Mouse (Mus musculus) small intestine, adult 2 months (tissue): ENCODE results near the gene Asap2. TPM values are rescaled to one million over a fixed set of nuclear protein-coding genes. Genes with fewer than 3 reads are reported as not detected.
A peak's percentile ranks its signal among the peaks of the same experiment; 100 is the strongest.

Source experiments
- H3K27ac ChIP-seq: fragments of 200-500 bp; 2 replicates; pipeline ENCODE4 v1.5.1; 2012; ENCODE audit warnings: low read depth, low read length, control low read depth, inconsistent platforms; ENCODE audit not compliant: insufficient read depth
- H3K27me3 ChIP-seq: fragments of 200-500 bp; 2 replicates; pipeline ENCODE4 v1.6.1; 2012; ENCODE audit warnings: mild to moderate bottlenecking, moderate library complexity, low read length, inconsistent platforms; ENCODE audit not compliant: control insufficient read depth, insufficient read depth
- H3K36me3 ChIP-seq: fragments of 200-500 bp; 2 replicates; pipeline ENCODE4 v1.6.1; 2012; ENCODE audit warnings: mild to moderate bottlenecking, low read length, control low read depth, inconsistent platforms; ENCODE audit not compliant: control insufficient read depth, insufficient read depth
- H3K4me1 ChIP-seq: fragments of 200-500 bp; 2 replicates; pipeline ENCODE4 v1.6.1; 2012; ENCODE audit warnings: low read length, inconsistent platforms, mixed read lengths; ENCODE audit not compliant: control insufficient read depth, insufficient read depth, insufficient read length
- H3K4me3 ChIP-seq: fragments of 200-500 bp; 2 replicates; pipeline ENCODE4 v1.5.1; 2012; ENCODE audit warnings: low read depth, mild to moderate bottlenecking, control low read depth, inconsistent platforms, low read length, moderate library complexity
- CTCF ChIP-seq: fragments of 200-500 bp; IDR thresholded peaks from 2 replicates; pipeline ENCODE4 v1.5.1; 2012; ENCODE audit warnings: low read depth, mild to moderate bottlenecking, control low read depth, inconsistent platforms, low read length, moderate library complexity, mixed read lengths; ENCODE audit not compliant: insufficient replicate concordance, insufficient read length; ENCODE audit errors: extremely low read depth
- POLR2A ChIP-seq: fragments of 200-500 bp; IDR thresholded peaks from 2 replicates; pipeline ENCODE4 v1.6.1; 2012; ENCODE audit warnings: low read depth, mild to moderate bottlenecking, control low read depth, inconsistent platforms, low read length, moderate library complexity
- WGBS: fragments of 180-500 bp; shearing (Covaris S2); methylation state at CpG from one replicate; pipeline ENCODE4 v1.1.7; 2018; 5-methylcytosine and 5-hydroxymethylcytosine counted together
- polyA plus RNA-seq: library from polyadenylated mRNA; depleted of rRNA; stranded (reverse); fragments of >200 nt; gene quantifications from 2 replicates; pipeline ENCODE4 v1.2.3, GENCODE M21; 2012

Asap2 gene
- polyA plus RNA-seq, 1 experiment = 25.3 TPM

GRCm38 (mm10) chr12:21286712-21287650, 296.7 kb downstream of the Asap2 start:
- Histone ChIP-seq H3K27ac (peak overlapping the region; percentile 68), H3K27me3 (no peaks in the 10 kb centered on the region), H3K4me3 (peak overlapping the region; percentile 85), H3K4me1 (peaks cover 4% of the 10 kb centered on the region; the same call in 1 of the 2 replicates), H3K36me3 (peaks cover 5% of the 10 kb centered on the region)
- 15% methylated on average over 18 of the region's 18 CpGs for WGBS
- no peak for TF ChIP-seq POLR2A
- TF ChIP-seq CTCF = no peak

- no peak for TF ChIP-seq CTCF
- no peak for TF ChIP-seq POLR2A
- no peak overlapping the region for H3K4me3 ChIP-seq
- H3K27ac ChIP-seq = no peak overlapping the region
- peaks cover 4% of the 10 kb centered on the region; the same call in 1 of the 2 replicates for H3K4me1 ChIP-seq
- H3K27me3 ChIP-seq = no peaks in the 10 kb centered on the region
- WGBS = 83% methylated on average over 3 of the region's 3 CpGs
- peaks cover 21% of the 10 kb centered on the region for H3K36me3 ChIP-seq
Measured at GRCm38 (mm10) chr12:21288716-21289395, 298.6 kb downstream of the Asap2 start.

- peaks cover 4% of the 10 kb centered on the region; the same call in 1 of the 2 replicates for H3K4me1 ChIP-seq
- TF ChIP-seq POLR2A (no peak), CTCF (no peak)
- no peak overlapping the region for H3K27ac ChIP-seq
- WGBS = 62% methylated on average over 6 of the region's 6 CpGs
- peaks cover 27% of the 10 kb centered on the region for H3K36me3 ChIP-seq
- no peak overlapping the region for H3K4me3 ChIP-seq
- no peaks in the 10 kb centered on the region for H3K27me3 ChIP-seq
Measured at GRCm38 (mm10) chr12:21289651-21290050, 299.4 kb downstream of the Asap2 start.

- no peaks in the 10 kb centered on the region for H3K27me3 ChIP-seq
- H3K4me1 ChIP-seq = no peaks in the 10 kb centered on the region
- TF ChIP-seq CTCF = no peak
- TF ChIP-seq POLR2A = no peak
- H3K36me3 ChIP-seq = peaks cover 67% of the 10 kb centered on the region
- H3K4me3 ChIP-seq = no peak overlapping the region
- WGBS = 98% methylated on average over 11 of the region's 11 CpGs
- no peak overlapping the region for H3K27ac ChIP-seq
Measured at GRCm38 (mm10) chr12:21298856-21299255, 308.6 kb downstream of the Asap2 start.

- no peak overlapping the region for H3K27ac ChIP-seq
- TF ChIP-seq CTCF (no peak), POLR2A (no peak)
- 74% methylated on average over 7 of the region's 7 CpGs for WGBS
- H3K36me3 ChIP-seq = peaks cover 68% of the 10 kb centered on the region
- no peak overlapping the region for H3K4me3 ChIP-seq
- H3K27me3 ChIP-seq = no peaks in the 10 kb centered on the region
- H3K4me1 ChIP-seq = no peaks in the 10 kb centered on the region
Measured at GRCm38 (mm10) chr12:21301324-21301723, 311.1 kb downstream of the Asap2 start.

- no peak for TF ChIP-seq POLR2A
- no peaks in the 10 kb centered on the region for H3K27me3 ChIP-seq
- no peak overlapping the region for H3K27ac ChIP-seq
- H3K36me3 ChIP-seq = peaks cover 68% of the 10 kb centered on the region
- WGBS = 43% methylated on average over 8 of the region's 8 CpGs
- no peaks in the 10 kb centered on the region for H3K4me1 ChIP-seq
- no peak overlapping the region for H3K4me3 ChIP-seq
Measured at GRCm38 (mm10) chr12:21301932-21302331, 311.7 kb downstream of the Asap2 start.

GRCm38 (mm10) chr12:21302361-21302783, 312.1 kb downstream of the Asap2 start:
- H3K27ac ChIP-seq = no peak overlapping the region
- no peak overlapping the region for H3K4me3 ChIP-seq
- H3K27me3 ChIP-seq = no peaks in the 10 kb centered on the region
- WGBS = 54% methylated on average over 5 of the region's 5 CpGs
- no peak for TF ChIP-seq CTCF
- TF ChIP-seq POLR2A = no peak
- H3K36me3 ChIP-seq = peaks cover 67% of the 10 kb centered on the region
- H3K4me1 ChIP-seq = no peaks in the 10 kb centered on the region
